Mouse (Mus musculus) kidney, postnatal 0 days (tissue): ENCODE data around the gene Armh1. TPM values are rescaled to one million over a fixed set of nuclear protein-coding genes. Genes with fewer than 3 reads are reported as not detected.

Experiments used
- ATAC-seq: fragments of 200-750 bp; cut with Nextera tagmentation; replicated peaks from 2 replicates; pipeline ENCODE4 v1.8.0; 2017; ENCODE audit warnings: low read depth, moderate number of reproducible peaks, moderate TSS enrichment, moderate library complexity; ENCODE audit not compliant: low FRiP score
- DNase-seq: peaks from one replicate; pipeline ENCODE4 v3.0.0-alpha.2; 2016; ENCODE audit warnings: low spot score
- H3K27ac ChIP-seq: fragments of 300-500 bp; sonication (generic); 2 replicates; pipeline ENCODE4 v1.5.1; 2014; ENCODE audit warnings: mild to moderate bottlenecking
- H3K27me3 ChIP-seq: fragments of 300-500 bp; sonication (generic); 2 replicates; pipeline ENCODE4 v1.6.1; 2014; ENCODE audit warnings: low read length, mixed read lengths; ENCODE audit not compliant: insufficient read depth
- H3K36me3 ChIP-seq: fragments of 300-500 bp; sonication (generic); 2 replicates; pipeline ENCODE4 v1.6.1; 2014; ENCODE audit warnings: low read length, mixed read lengths; ENCODE audit not compliant: insufficient read depth
- H3K4me1 ChIP-seq: fragments of 300-500 bp; sonication (generic); replicated peaks from 2 replicates; pipeline ENCODE4 v1.6.1; 2014; ENCODE audit warnings: antibody characterized with exemption, low read length, mixed read lengths; ENCODE audit not compliant: insufficient read depth
- H3K4me2 ChIP-seq: fragments of 300-500 bp; sonication (generic); 2 replicates; pipeline ENCODE4 v1.6.1; 2014; ENCODE audit warnings: mild to moderate bottlenecking, low read length, moderate library complexity, mixed read lengths
- H3K4me3 ChIP-seq: fragments of 300-500 bp; sonication (generic); replicated peaks from 2 replicates; pipeline ENCODE4 v1.5.1; 2014; ENCODE audit warnings: low read depth, low read length
- H3K9ac ChIP-seq: fragments of 300-500 bp; sonication (generic); 2 replicates; pipeline ENCODE4 v1.6.1; 2014; ENCODE audit warnings: low read depth, low read length
- H3K9me3 ChIP-seq: fragments of 300-500 bp; sonication (generic); replicated peaks from 2 replicates; pipeline ENCODE4 v1.6.1; 2016; ENCODE audit warnings: low read length, inconsistent platforms, mixed read lengths
- CTCF ChIP-seq: IDR thresholded peaks from 2 replicates; pipeline ENCODE4 v1.5.1; 2016; ENCODE audit warnings: antibody characterized with exemption, low read depth, mild to moderate bottlenecking, moderate library complexity
- WGBS: fragments of 180-500 bp; shearing (Covaris S2); extraction: QIAGEN DNeasy Blood & Tissue Kit; methylation state at CpG from one replicate; pipeline ENCODE4 v1.1.7; 2014; 5-methylcytosine and 5-hydroxymethylcytosine counted together
- polyA plus RNA-seq: library from polyadenylated mRNA; unstranded; fragments of >200 nt; fragmentation: Nextera tagmentation; extraction: Ambion mirVana; gene quantifications from 2 replicates; pipeline ENCODE4 v1.2.1, GENCODE M21; 2015

The Armh1 gene
- polyA plus RNA-seq, 1 experiment from 2014 or later: 0.18 TPM

- Histone ChIP-seq H3K4me2 (peak within 1 kb of the TSS; percentile 84), H3K27ac (peak within 1 kb of the TSS; percentile 56; the same call in 1 of the 2 replicates), H3K4me1 (no peaks in the 10 kb centered on the region; the same call in 1 of the 2 replicates), H3K27me3 (no peaks in the 10 kb centered on the region), H3K9ac (peak within 1 kb of the TSS; percentile 50), H3K36me3 (peaks cover 12% of the 10 kb centered on the region), H3K9me3 (no peaks in the 10 kb centered on the region), H3K4me3 (peak within 1 kb of the TSS; percentile 57)
- WGBS: 2% methylated on average over 42 of the region's 42 CpGs
- ATAC-seq (peak; percentile 95), DNase-seq (peak; percentile 95)
- TF ChIP-seq CTCF: 0 out of 2 replicates have a peak, but pooled peaks have one; percentile 3
Measured at GRCm38 (mm10) chr4:117181863-117182758, 69.8 kb downstream of the Armh1 start, which contains the start of gene Kif2c. Gene Kif2c, minus strand, starts transcription at chr4:117182639.

GRCm38 (mm10) chr4:117169936-117170335 lies 82.0 kb downstream of the Armh1 start:
- ATAC-seq (no peak), DNase-seq (no peak)
- 85% methylated on average over 5 of the region's 5 CpGs for WGBS
- Histone ChIP-seq H3K9ac (no peak overlapping the region), H3K4me3 (no peak overlapping the region), H3K27me3 (no peaks in the 10 kb centered on the region), H3K9me3 (no peaks in the 10 kb centered on the region), H3K36me3 (peaks cover 41% of the 10 kb centered on the region; the same call in 1 of the 2 replicates), H3K4me2 (no peak overlapping the region), H3K27ac (no peak overlapping the region), H3K4me1 (no peaks in the 10 kb centered on the region)
- TF ChIP-seq CTCF: no peak

Other genes with a start within 250 kb of the Armh1 start
- gene Eif2b3, start 232.7 kb downstream of the Armh1 start, polyA plus RNA-seq: 41.0 and 44.9 TPM in 2 replicates
- gene Ptch2, start 156.1 kb downstream of the Armh1 start, polyA plus RNA-seq: 4.0 TPM in 2 replicates
- 4.3 and 4.9 TPM in 2 replicates for gene Btbd19, start 126.4 kb downstream of the Armh1 start, polyA plus RNA-seq
- 0.24 TPM in 1 of 2 replicates, not detected in the other for gene Tctex1d4, start 125.3 kb downstream of the Armh1 start, polyA plus RNA-seq
- 3.7 and 4.0 TPM in 2 replicates for gene Plk3, start 118.2 kb downstream of the Armh1 start, polyA plus RNA-seq
- 988 and 1,137 TPM in 2 replicates for gene Rps8, start 95.9 kb downstream of the Armh1 start, polyA plus RNA-seq
- 24.6 and 27.2 TPM in 2 replicates for gene Kif2c, start 69.5 kb downstream of the Armh1 start, polyA plus RNA-seq
- 34.4 and 40.5 TPM in 2 replicates for gene Tmem53, start 174 bp downstream of the Armh1 start, polyA plus RNA-seq
- gene Rnf220, start 244.9 kb upstream of the Armh1 start, polyA plus RNA-seq: 60.8 and 62.1 TPM in 2 replicates